Mouse (Mus musculus) gastrocnemius, adult 2 months (tissue): ENCODE measurements around the gene Unc5cl. TPM values are rescaled to one million over a fixed set of nuclear protein-coding genes. Genes with fewer than 3 reads are reported as not detected.

Source experiments
- DNase-seq: peaks from one replicate; pipeline ENCODE4 v3.0.0; 2022
- H3K27ac ChIP-seq: fragments of 200-600 bp; 2 replicates; pipeline ENCODE4 v1.8.1; 2022; ENCODE audit warnings: mild to moderate bottlenecking
- H3K4me3 ChIP-seq: fragments of 200-600 bp; 2 replicates; pipeline ENCODE4 v1.8.1; 2022; ENCODE audit warnings: mild to moderate bottlenecking, moderate library complexity
- CTCF ChIP-seq: fragments of 200-600 bp; IDR thresholded peaks from 2 replicates; pipeline ENCODE4 v1.8.1; 2022; ENCODE audit warnings: antibody characterized with exemption, mild to moderate bottlenecking, moderate library complexity
- intact Hi-C: fragments of 180-260 bp; cut with DNase I; formaldehyde crosslinking; loops from one replicate; pipeline ENCODE4 v1.15.1; 2025
- total RNA-seq, 2 experiments: library from RNA; stranded (reverse); gene quantifications; 2 replicates each; pipeline ENCODE4 v1.2.3; 2021

The Unc5cl gene
- total RNA-seq, 2 experiments from 2014 or later = not detected

GRCm38 (mm10) chr17:48569656-48570055 is 115.0 kb downstream of the Unc5cl start:
- intact Hi-C loops = no loop called here
- no peak for DNase-seq
- Histone ChIP-seq H3K4me3 (no peak overlapping the region), H3K27ac (no peak overlapping the region)
- no peak for TF ChIP-seq CTCF

GRCm38 (mm10) chr17:48581153-48581552 is 126.5 kb downstream of the Unc5cl start:
- intact Hi-C loops = no loop called here
- H3K27ac ChIP-seq = no peak overlapping the region

GRCm38 (mm10) chr17:48582486-48582990 is 127.8 kb downstream of the Unc5cl start:
- DNase-seq = no peak
- Histone ChIP-seq H3K27ac (no peak overlapping the region), H3K4me3 (no peak overlapping the region)
- no peak for TF ChIP-seq CTCF
- intact Hi-C loops = no loop called here

More at GRCm38 (mm10) chr17:48581153-48581552, 126.5 kb downstream of the Unc5cl start:
- H3K4me3 ChIP-seq = no peak overlapping the region
- no peak for TF ChIP-seq CTCF
- no peak for DNase-seq

GRCm38 (mm10) chr17:48583401-48583800 is 128.7 kb downstream of the Unc5cl start:
- no peak for DNase-seq
- intact Hi-C loops = no loop called here
- no peak for TF ChIP-seq CTCF
- Histone ChIP-seq H3K27ac (no peak overlapping the region), H3K4me3 (no peak overlapping the region)

GRCm38 (mm10) chr17:48585902-48586359 is 131.2 kb downstream of the Unc5cl start:
- no peak for DNase-seq
- Histone ChIP-seq H3K27ac (no peak overlapping the region), H3K4me3 (peak overlapping the region; percentile 57)
- intact Hi-C loops = no loop called here
- TF ChIP-seq CTCF = no peak

- H3K4me3 ChIP-seq = no peak overlapping the region
- no peak for DNase-seq
- peak; percentile 44 for TF ChIP-seq CTCF
- H3K27ac ChIP-seq = no peak overlapping the region
- intact Hi-C loops = no loop called here
These were observed 134.0 kb downstream of the Unc5cl start for GRCm38 (mm10) chr17:48588674-48589073.

Other genes with a start within 250 kb of the Unc5cl start
- not detected for gene Trem1, start 222.1 kb upstream of the Unc5cl start, total RNA-seq
- gene Trem3, start 207.1 kb upstream of the Unc5cl start, total RNA-seq = not detected
- not detected for gene Treml4, start 190.6 kb upstream of the Unc5cl start, total RNA-seq
- gene Treml2, start 155.4 kb upstream of the Unc5cl start, total RNA-seq = not detected
- gene B430306N03Rik, start 138.8 kb upstream of the Unc5cl start, total RNA-seq = not detected
- gene Trem2, start 108.5 kb upstream of the Unc5cl start, total RNA-seq = under 1 TPM in 1 of 2 experiments, not detected in 1; 0.15 TPM
- not detected for gene Treml1, start 95.0 kb upstream of the Unc5cl start, total RNA-seq
- gene Nfya, start 45.0 kb upstream of the Unc5cl start, total RNA-seq = 1 to 10 TPM; 6.1 to 9.4 TPM
- 10 to 100 TPM; 11.1 to 12.4 TPM for gene Oard1, start 44.9 kb upstream of the Unc5cl start, total RNA-seq
- 100 to 1,000 TPM; 439 to 602 TPM for gene Apobec2, start 22.0 kb upstream of the Unc5cl start, total RNA-seq
- gene Tspo2, start 3.4 kb upstream of the Unc5cl start, total RNA-seq = not detected